Mouse (Mus musculus): ENCODE results near the gene Tor1aip1.

DNA sequence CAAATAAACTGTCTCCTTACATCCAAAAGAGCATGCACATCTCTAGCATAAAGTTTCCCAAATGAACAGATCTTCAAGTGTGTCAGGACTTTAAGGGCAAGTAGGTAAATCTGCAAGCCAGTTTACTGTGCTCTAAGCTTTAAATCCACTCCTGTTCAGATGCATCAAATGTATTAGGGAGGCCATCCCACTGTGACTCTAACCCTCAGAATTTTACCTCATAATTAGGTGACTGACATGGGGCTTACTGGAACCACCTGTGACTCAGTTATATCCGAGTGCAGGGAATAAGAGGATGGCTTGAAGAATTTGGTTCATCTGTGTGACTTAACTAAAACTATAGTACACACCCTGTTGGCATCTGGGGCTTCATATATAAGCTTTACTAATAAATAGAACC, 1.6 kb downstream of the Tor1aip1 start:
- TF ChIP-seq CTCF (IDR thresholded peaks at IDR 0.05; ENCODE audit: low read depth): no peak
- TF ChIP-seq EP300 (IDR thresholded peaks at IDR 0.05; ENCODE audit: low read depth): no peak
